Mouse (Mus musculus) heart, adult 2 months (tissue): ENCODE measurements around the gene Gper1. TPM values are rescaled to one million over a fixed set of nuclear protein-coding genes. Genes with fewer than 3 reads are reported as not detected.

Experiments used
- DNase-seq, 2 experiments: peaks; one replicate each; pipeline ENCODE4 v3.0.0; 2021
- H3K27ac ChIP-seq: fragments of 200-600 bp; 2 replicates; pipeline ENCODE4 v1.8.1; 2022
- H3K27me3 ChIP-seq: fragments of 200-500 bp; 2 replicates; pipeline ENCODE4 v1.6.1; 2012; ENCODE audit warnings: mild to moderate bottlenecking, low read length, inconsistent platforms, mixed read lengths; ENCODE audit not compliant: control insufficient read depth, insufficient read depth
- H3K36me3 ChIP-seq: fragments of 200-500 bp; 2 replicates; pipeline ENCODE4 v1.6.1; 2012; ENCODE audit warnings: low read length, inconsistent platforms; ENCODE audit not compliant: control insufficient read depth, insufficient read depth
- H3K4me1 ChIP-seq: fragments of 200-500 bp; 2 replicates; pipeline ENCODE4 v1.6.1; 2011; ENCODE audit warnings: low read length; ENCODE audit not compliant: control insufficient read depth, insufficient read depth
- H3K4me3 ChIP-seq: fragments of 200-600 bp; 2 replicates; pipeline ENCODE4 v1.8.1; 2022
- H3K79me2 ChIP-seq: fragments of 200-500 bp; replicated peaks from 2 replicates; pipeline ENCODE4 v1.6.1; 2012; ENCODE audit warnings: mild to moderate bottlenecking, inconsistent platforms, low read length, moderate library complexity, mixed read lengths; ENCODE audit not compliant: control insufficient read depth, insufficient read depth
- H3K9ac ChIP-seq: fragments of 200-500 bp; 2 replicates; pipeline ENCODE4 v1.6.1; 2012; ENCODE audit warnings: low read depth, mild to moderate bottlenecking, control low read depth, inconsistent platforms, low read length, mixed read lengths
- CTCF ChIP-seq: fragments of 200-600 bp; IDR thresholded peaks from 2 replicates; pipeline ENCODE4 v1.8.1; 2022; ENCODE audit warnings: antibody characterized with exemption, mild to moderate bottlenecking, moderate library complexity
- EP300 ChIP-seq: fragments of 200-500 bp; IDR thresholded peaks from 2 replicates; pipeline ENCODE4 v1.6.1; 2011; ENCODE audit warnings: low read depth, low read length, control low read depth; ENCODE audit not compliant: insufficient read depth
- POLR2A ChIP-seq: fragments of 200-500 bp; IDR thresholded peaks from 2 replicates; pipeline ENCODE4 v1.6.1; 2011; ENCODE audit warnings: mild to moderate bottlenecking, low read depth, low read length, control low read depth; ENCODE audit not compliant: insufficient read depth
- WGBS: fragments of 180-500 bp; shearing (Covaris S2); methylation state at CpG from one replicate; pipeline ENCODE4 v1.1.7; 2018; 5-methylcytosine and 5-hydroxymethylcytosine counted together
- intact Hi-C: fragments of 180-260 bp; cut with DNase I; formaldehyde crosslinking; loops from one replicate; pipeline ENCODE4 v1.15.1; 2025
- polyA plus RNA-seq: library from polyadenylated mRNA; depleted of rRNA; stranded (reverse); fragments of >200 nt; gene quantifications from 2 replicates; pipeline ENCODE4 v1.2.3, GENCODE M21; 2012
- total RNA-seq, 2 experiments: library from RNA; stranded (reverse); gene quantifications; 2 replicates each; pipeline ENCODE4 v1.2.3; 2021

The Gper1 gene
- total and polyA plus RNA-seq, 3 experiments: 1.4 to 2.0 (median 1.5) TPM

GRCm38 (mm10) chr5:139404801-139405401, 18.1 kb upstream of the Gper1 start, which contains the start of gene C130050O18Rik:
C130050O18Rik (plus strand) TSS chr5:139405280.
- Histone ChIP-seq H3K36me3 (peaks cover 3% of the 10 kb centered on the region; the same call in 1 of the 2 replicates), H3K9ac (peak within 1 kb of the TSS; percentile 67), H3K27me3 (no peaks in the 10 kb centered on the region), H3K4me3 (peak within 1 kb of the TSS; percentile 41), H3K4me1 (peaks cover 26% of the 10 kb centered on the region), H3K27ac (peak within 1 kb of the TSS; percentile 88), H3K79me2 (0 out of 2 replicates have a peak, but pooled peaks cover 2% of the 10 kb centered on the region)
- WGBS: 68% methylated on average over 6 of the region's 6 CpGs
- TF ChIP-seq EP300 (no peak), CTCF (no peak), POLR2A (no peak)
- DNase-seq: peak in 1 of 2 experiments; percentile 52
- intact Hi-C loops: loop anchor here (5.0 kb wide), 1 partner anchor 57 kb away; the partner anchor contains the start of gene 3110082I17Rik

GRCm38 (mm10) chr5:139405478-139405877, 17.5 kb upstream of the Gper1 start:
- WGBS: 70% methylated on average over 7 of the region's 7 CpGs
- peaks cover 30% of the 10 kb centered on the region for H3K4me1 ChIP-seq
- H3K27me3 ChIP-seq: no peaks in the 10 kb centered on the region
- 0 out of 2 replicates have a peak, but pooled peaks cover 2% of the 10 kb centered on the region for H3K79me2 ChIP-seq
- H3K9ac ChIP-seq: peak overlapping the region; percentile 67
- TF ChIP-seq EP300 (no peak), POLR2A (no peak), CTCF (no peak)
- H3K4me3 ChIP-seq: peak overlapping the region; percentile 41
- DNase-seq: no peak
- H3K36me3 ChIP-seq: peaks cover 3% of the 10 kb centered on the region; the same call in 1 of the 2 replicates
- peak overlapping the region; percentile 88 for H3K27ac ChIP-seq
- intact Hi-C loops: loop anchor here (5.0 kb wide), 1 partner anchor 57 kb away; the partner anchor contains the start of gene 3110082I17Rik

- Histone ChIP-seq H3K4me3 (peak overlapping the region; percentile 41), H3K79me2 (0 out of 2 replicates have a peak, but pooled peaks cover 2% of the 10 kb centered on the region), H3K27me3 (no peaks in the 10 kb centered on the region), H3K27ac (peak overlapping the region; percentile 88), H3K36me3 (peaks cover 3% of the 10 kb centered on the region; the same call in 1 of the 2 replicates), H3K4me1 (peaks cover 31% of the 10 kb centered on the region), H3K9ac (peak overlapping the region; percentile 67)
- peak; percentile 69 to 71 for DNase-seq
- whole genome bisulfite sequencing: 27% methylated on average over 3 of the region's 3 CpGs
- TF ChIP-seq CTCF (no peak), POLR2A (peak; percentile 72), EP300 (0 out of 2 replicates have a peak, but pooled peaks have one; percentile 45)
- intact Hi-C loops: loop anchor here (5.0 kb wide), 1 partner anchor 56 kb away; the partner anchor contains the start of gene 3110082I17Rik
Measured at GRCm38 (mm10) chr5:139405953-139406352, 17.0 kb upstream of the Gper1 start.

- Histone ChIP-seq H3K79me2 (0 out of 2 replicates have a peak, but pooled peaks cover 2% of the 10 kb centered on the region), H3K9ac (no peak overlapping the region), H3K27me3 (no peaks in the 10 kb centered on the region), H3K4me1 (peaks cover 31% of the 10 kb centered on the region), H3K27ac (peak overlapping the region; percentile 36; the same call in 1 of the 2 replicates), H3K36me3 (peaks cover 3% of the 10 kb centered on the region; the same call in 1 of the 2 replicates), H3K4me3 (no peak overlapping the region)
- intact Hi-C loops: loop anchor here (5.0 kb wide), 1 partner anchor 55 kb away; the partner anchor contains the start of gene 3110082I17Rik
- WGBS: 67% methylated on average over 14 of the region's 14 CpGs
- TF ChIP-seq CTCF: no peak
- no peak for TF ChIP-seq POLR2A
- no peak for TF ChIP-seq EP300
- peak; percentile 61 to 74 for DNase-seq
Measured at GRCm38 (mm10) chr5:139407121-139407885, 15.6 kb upstream of the Gper1 start.

GRCm38 (mm10) chr5:139408511-139408910, 14.4 kb upstream of the Gper1 start:
- peaks cover 31% of the 10 kb centered on the region for H3K4me1 ChIP-seq
- 0 out of 2 replicates have a peak, but pooled peaks cover 2% of the 10 kb centered on the region for H3K79me2 ChIP-seq
- no peaks in the 10 kb centered on the region for H3K27me3 ChIP-seq
- peak; percentile 55; the same call in 1 of the 2 replicates for TF ChIP-seq POLR2A
- TF ChIP-seq EP300: 0 out of 2 replicates have a peak, but pooled peaks have one; percentile 34
- TF ChIP-seq CTCF: peak; percentile 47
- H3K36me3 ChIP-seq: peaks cover 3% of the 10 kb centered on the region; the same call in 1 of the 2 replicates
- no peak overlapping the region for H3K4me3 ChIP-seq
- peak; percentile 60 to 68 for DNase-seq
- peak overlapping the region; percentile 80 for H3K27ac ChIP-seq
- intact Hi-C loops: loop anchor here (2.0 to 5.0 kb wide), 2 partner anchors 22 to 54 kb away; partner anchors contain the start of gene 3110082I17Rik
- 43% methylated on average over 7 of the region's 7 CpGs for WGBS
- H3K9ac ChIP-seq: no peak overlapping the region; the same call in 1 of the 2 replicates
